ENCODE assay signal across 15 mouse cellular contexts in the genomic region with DNA sequence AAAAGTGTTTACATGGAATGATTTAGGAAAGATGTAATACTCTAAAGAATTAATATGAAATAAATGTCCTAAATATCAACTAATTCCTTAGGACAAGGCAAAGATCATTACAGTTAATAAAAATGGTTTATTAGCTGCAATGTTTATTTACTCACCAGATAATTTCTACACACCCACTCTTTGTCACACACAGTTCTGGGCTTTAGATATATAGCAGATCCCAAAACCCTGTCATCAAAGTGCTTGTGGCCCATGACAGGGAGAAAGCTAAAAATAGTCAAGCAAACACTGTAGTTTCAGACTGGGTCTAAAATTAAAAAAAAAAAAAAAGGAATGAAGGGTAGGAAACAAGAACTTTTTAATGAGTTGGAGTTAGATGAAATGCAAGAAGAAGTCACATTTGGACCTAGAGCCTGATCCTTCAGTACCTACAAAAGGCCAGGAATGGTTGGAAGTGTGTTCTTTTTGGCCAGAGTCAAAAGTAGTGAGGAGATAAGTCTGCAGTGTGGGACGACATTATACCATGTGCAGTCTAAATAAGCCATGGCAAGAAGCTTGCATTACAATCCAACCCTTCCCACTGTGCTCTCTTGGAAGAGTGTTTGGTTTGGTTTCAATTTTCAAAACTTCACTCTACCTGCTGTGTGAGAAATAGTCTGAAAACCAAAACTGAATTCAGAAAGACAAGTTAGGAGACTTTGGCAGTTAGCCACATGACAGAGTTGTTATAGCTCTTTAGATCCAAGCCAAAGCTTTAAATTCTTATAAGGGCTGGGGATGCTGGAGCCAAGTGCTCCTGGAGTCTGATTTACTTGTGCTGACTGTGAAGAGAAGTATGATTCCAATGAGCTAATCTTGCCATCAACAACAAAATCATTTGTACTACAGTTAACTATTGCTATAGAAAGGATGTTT.
DNase-seq lines count a peak whose midpoint lies in the region; ATAC-seq and TF ChIP-seq lines count a peak whose summit lies in the region.
"Had no signal": no experiment of that assay in that cellular context is flagged by ENCODE, and none has a peak within 500 bp of the region (broad histone marks: within the 10 kb centered on the region; RNA-seq: fewer than 3 reads in every experiment).

No protein-coding gene starts in this region.

- H3K9me3 ChIP-seq in heart, embryonic 10.5 days = no peaks in the 10 kb centered on the region
- H3K9me3 ChIP-seq in lung, embryonic 16.5 days (ENCODE audit: control insufficient read depth, low read length) = no peaks in the 10 kb centered on the region
- H3K9me3 ChIP-seq in heart, embryonic 13.5 days = no peaks in the 10 kb centered on the region
- H3K9me3 ChIP-seq: G1E had no signal

- peak; percentile 87 for ATAC-seq in lung, embryonic 16.5 days (ENCODE audit: low read depth)
- peak; percentile 51; the same call in 1 of the 2 replicates for ATAC-seq in heart, embryonic 13.5 days (ENCODE audit: extremely low read depth, insufficient number of reproducible peaks, low FRiP score, low TSS enrichment)

- H3K4me2 ChIP-seq in lung, embryonic 16.5 days (ENCODE audit: low read depth, low read length) = no peak overlapping the region
- peak overlapping the region; percentile 40 for H3K4me2 ChIP-seq in heart, embryonic 13.5 days
- H3K4me2 ChIP-seq: hindbrain, embryonic 14.5 days had no signal

- no peak for TF ChIP-seq CTCF in lung, adult 2 months (IDR thresholded peaks at IDR 0.05; ENCODE audit: insufficient read depth, low read length)

- H3K4me3 ChIP-seq in heart, embryonic 10.5 days = no peak overlapping the region
- no peak overlapping the region for H3K4me3 ChIP-seq in lung, embryonic 16.5 days (ENCODE audit: low read length)
- no peak overlapping the region for H3K4me3 ChIP-seq in lung, adult 2 months (replicated peaks; ENCODE audit: extremely low read depth, low read depth, low read length)
- H3K4me3 ChIP-seq in heart, embryonic 13.5 days = no peak overlapping the region

- no peaks in the 10 kb centered on the region for H3K36me3 ChIP-seq in heart, embryonic 10.5 days
- H3K36me3 ChIP-seq in lung, embryonic 16.5 days (ENCODE audit: control insufficient read depth, insufficient read depth, low read length) = no peaks in the 10 kb centered on the region
- no peaks in the 10 kb centered on the region for H3K36me3 ChIP-seq in heart, embryonic 13.5 days
- H3K36me3 ChIP-seq: G1E had no signal

- no peak for TF ChIP-seq POLR2A in lung, adult 2 months (IDR thresholded peaks at IDR 0.05; ENCODE audit: borderline replicate concordance, extremely low read depth, low read depth, low read length)

- H3K27ac ChIP-seq in heart, embryonic 10.5 days = peak overlapping the region; percentile 47; the same call in 1 of the 2 replicates
- H3K27ac ChIP-seq in lung, embryonic 16.5 days (ENCODE audit: low read length) = 0 out of 2 replicates have a peak overlapping the region, but pooled peaks have one; percentile 1
- peak overlapping the region; percentile 77 for H3K27ac ChIP-seq in heart, embryonic 13.5 days (replicated peaks)
- H3K27ac ChIP-seq: hindbrain, embryonic 14.5 days; liver, embryonic 14.5 days had no signal

- WGBS in heart, embryonic 10.5 days = 37% methylated on average over 1 of the region's 1 CpGs
- whole genome bisulfite sequencing in lung, embryonic 16.5 days = 28% methylated on average over 1 of the region's 1 CpGs
- 36% methylated on average over 1 of the region's 1 CpGs for whole genome bisulfite sequencing in lung, adult 2 months
- 13% methylated on average over 1 of the region's 1 CpGs for WGBS in heart, embryonic 13.5 days

- DNase-seq in heart, embryonic 10.5 days (ENCODE audit: low spot score) = no peak
- no peak for DNase-seq in heart, adult 11 months
- DNase-seq in lung, adult 2 months = no peak
- peak; percentile 21 for DNase-seq in telencephalon, adult 2 months (ENCODE audit: low read depth, low spot score)
- DNase-seq in urinary bladder, postnatal 14 days (ENCODE audit: low spot score) = no peak
- DNase-seq: cerebellum, adult 9-10 months; gastrocnemius, postnatal 25 days; kidney, adult 11 months; left cerebral cortex, postnatal 4 days; right cerebral cortex, postnatal 4 days had no signal

- no peaks in the 10 kb centered on the region for H3K27me3 ChIP-seq in heart, embryonic 10.5 days (ENCODE audit: insufficient read depth, poor library complexity, severe bottlenecking)
- no peaks in the 10 kb centered on the region for H3K27me3 ChIP-seq in lung, embryonic 16.5 days (ENCODE audit: control insufficient read depth, insufficient read depth, low read depth, low read length)
- no peaks in the 10 kb centered on the region for H3K27me3 ChIP-seq in heart, embryonic 13.5 days (replicated peaks)

- no peaks in the 10 kb centered on the region for H3K4me1 ChIP-seq in heart, embryonic 10.5 days
- no peaks in the 10 kb centered on the region for H3K4me1 ChIP-seq in lung, embryonic 16.5 days (replicated peaks; ENCODE audit: control insufficient read depth, insufficient read depth, low read length)
- no peaks in the 10 kb centered on the region for H3K4me1 ChIP-seq in lung, adult 2 months (ENCODE audit: control insufficient read depth, insufficient read depth, low read length)
- peaks cover 7% of the 10 kb centered on the region for H3K4me1 ChIP-seq in heart, embryonic 13.5 days

- no peak overlapping the region for H3K9ac ChIP-seq in lung, embryonic 16.5 days (ENCODE audit: low read length)
- no peak overlapping the region for H3K9ac ChIP-seq in heart, embryonic 13.5 days
- H3K9ac ChIP-seq: hindbrain, embryonic 14.5 days; liver, embryonic 14.5 days had no signal

Comparison
In these comparisons a context has a peak if more than half of its experiments do, and no peak if none do; other contexts are left out.
1. H3K27ac ChIP-seq: peak in every context shown above with its lines; median percentile 77 in heart, embryonic 13.5 days; 47 in heart, embryonic 10.5 days; 1 in lung, embryonic 16.5 days.